Mouse (Mus musculus) spleen, embryonic (tissue): ENCODE measurements around the gene Tomm22.

Experiments
- CTCF ChIA-PET: fragments of 350-600 bp; sonication (Branson Sonifier 250); formaldehyde crosslinking; loops from one replicate; lab custom pipeline; 2022; lab: Charles Lee

Gene Tomm22

GRCm38 (mm10) chr15:79685141-79685641 is 14.5 kb downstream of the Tomm22 start:
- CTCF ChIA-PET: interaction anchor here (0.6 to 1.2 kb wide), 2 partner anchors 30 to 219 kb away, joined by 3 read pairs; no protein-coding TSS in a partner anchor

- CTCF ChIA-PET: interaction anchor here (0.6 to 0.9 kb wide), 2 partner anchors 28 to 220 kb away, joined by 3 read pairs; no protein-coding TSS in a partner anchor
Observed at GRCm38 (mm10) chr15:79686046-79686869, 15.6 kb downstream of the Tomm22 start.

- CTCF ChIA-PET: no interaction called here
Observed at GRCm38 (mm10) chr15:79687175-79687574, 16.5 kb downstream of the Tomm22 start.

- CTCF ChIA-PET: no interaction called here
Observed at GRCm38 (mm10) chr15:79687646-79688267, 17.1 kb downstream of the Tomm22 start, which contains the start of gene Josd1. Gene Josd1 (minus strand): TSS chr15:79687919.

GRCm38 (mm10) chr15:79688268-79688956 is 17.8 kb downstream of the Tomm22 start:
- CTCF ChIA-PET: no interaction called here

GRCm38 (mm10) chr15:79689662-79690425 is 19.2 kb downstream of the Tomm22 start:
- CTCF ChIA-PET: no interaction called here

- CTCF ChIA-PET: no interaction called here
Observed at GRCm38 (mm10) chr15:79690426-79691022, 19.9 kb downstream of the Tomm22 start, which contains the start of gene Gtpbp1. Gene Gtpbp1 (plus strand): TSS chr15:79690845.

- CTCF ChIA-PET: no interaction called here
Observed at GRCm38 (mm10) chr15:79691023-79691508, 20.4 kb downstream of the Tomm22 start.

GRCm38 (mm10) chr15:79692334-79692733 is 21.7 kb downstream of the Tomm22 start:
- CTCF ChIA-PET: no interaction called here

- CTCF ChIA-PET: no interaction called here
Observed at GRCm38 (mm10) chr15:79693740-79694139, 23.1 kb downstream of the Tomm22 start.

GRCm38 (mm10) chr15:79694512-79694911 is 23.9 kb downstream of the Tomm22 start:
- CTCF ChIA-PET: no interaction called here

- CTCF ChIA-PET: no interaction called here
Observed at GRCm38 (mm10) chr15:79695516-79695915, 24.9 kb downstream of the Tomm22 start.

- CTCF ChIA-PET: interaction anchor here (1.2 kb wide), 1 partner anchor 20 kb away, joined by 3 read pairs; no protein-coding TSS in a partner anchor
Observed at GRCm38 (mm10) chr15:79696508-79696907, 25.8 kb downstream of the Tomm22 start.

GRCm38 (mm10) chr15:79697011-79697410 is 26.4 kb downstream of the Tomm22 start:
- CTCF ChIA-PET: interaction anchor here (1.2 kb wide), 1 partner anchor 20 kb away, joined by 3 read pairs; no protein-coding TSS in a partner anchor

- CTCF ChIA-PET: interaction anchor here (1.2 kb wide), 1 partner anchor 19 kb away, joined by 3 read pairs; no protein-coding TSS in a partner anchor
Observed at GRCm38 (mm10) chr15:79697558-79698187, 27.0 kb downstream of the Tomm22 start.

GRCm38 (mm10) chr15:79706603-79707214 is 36.0 kb downstream of the Tomm22 start:
- CTCF ChIA-PET: no interaction called here

- CTCF ChIA-PET: no interaction called here
Observed at GRCm38 (mm10) chr15:79708229-79708822, 37.7 kb downstream of the Tomm22 start.

- CTCF ChIA-PET: no interaction called here
Observed at GRCm38 (mm10) chr15:79715646-79716045, 45.0 kb downstream of the Tomm22 start.

- CTCF ChIA-PET: interaction anchor here (0.9 kb wide), 1 partner anchor 20 kb away, joined by 3 read pairs; no protein-coding TSS in a partner anchor
Observed at GRCm38 (mm10) chr15:79716710-79717109, 46.0 kb downstream of the Tomm22 start.
